Mouse (Mus musculus) forebrain, embryonic 12.5 days (tissue): ENCODE data around the gene Rps27l. TPM values are rescaled to one million over a fixed set of nuclear protein-coding genes. Genes with fewer than 3 reads are reported as not detected.

Experiments used
- ATAC-seq: fragments of 200-750 bp; cut with Nextera tagmentation; 2 replicates; pipeline ENCODE4 v1.8.0; 2017; ENCODE audit warnings: moderate TSS enrichment; ENCODE audit not compliant: low FRiP score
- H3K27ac ChIP-seq: fragments of 300-500 bp; sonication (generic); 2 replicates; pipeline ENCODE4 v1.5.1; 2016; ENCODE audit warnings: mild to moderate bottlenecking
- H3K27me3 ChIP-seq: fragments of 300-500 bp; sonication (generic); 2 replicates; pipeline ENCODE4 v1.6.1; 2016; ENCODE audit warnings: mild to moderate bottlenecking
- H3K36me3 ChIP-seq: fragments of 300-500 bp; sonication (generic); replicated peaks from 2 replicates; pipeline ENCODE4 v1.6.1; 2016; ENCODE audit warnings: mild to moderate bottlenecking
- H3K4me1 ChIP-seq: fragments of 300-500 bp; sonication (generic); 2 replicates; pipeline ENCODE4 v1.6.1; 2016
- H3K4me2 ChIP-seq: fragments of 300-500 bp; sonication (generic); 2 replicates; pipeline ENCODE4 v1.6.1; 2016; ENCODE audit warnings: mild to moderate bottlenecking, moderate library complexity
- H3K4me3 ChIP-seq: fragments of 300-500 bp; sonication (generic); replicated peaks from 2 replicates; pipeline ENCODE4 v1.5.1; 2016; ENCODE audit warnings: mild to moderate bottlenecking
- H3K9ac ChIP-seq: fragments of 300-500 bp; sonication (generic); 2 replicates; pipeline ENCODE4 v1.6.1; 2016; ENCODE audit warnings: mild to moderate bottlenecking
- H3K9me3 ChIP-seq: fragments of 300-500 bp; sonication (generic); 2 replicates; pipeline ENCODE4 v1.6.1; 2016
- WGBS: fragments of 180-500 bp; shearing (Covaris S2); methylation state at CpG from one replicate; pipeline ENCODE4 v1.1.7; 2016; 5-methylcytosine and 5-hydroxymethylcytosine counted together
- polyA plus RNA-seq: library from polyadenylated mRNA; unstranded; fragments of >200 nt; fragmentation: Nextera tagmentation; extraction: Ambion mirVana; gene quantifications from 2 replicates; pipeline ENCODE4 v1.2.1, GENCODE M21; 2016

Rps27l gene
- polyA plus RNA-seq, 1 experiment from 2014 or later = 598 TPM

GRCm38 (mm10) chr9:66971116-66971515, 25.2 kb downstream of the Rps27l start:
- WGBS = 80% methylated on average over 8 of the region's 8 CpGs
- no peak for ATAC-seq

GRCm38 (mm10) chr9:66974721-66975225, 28.9 kb downstream of the Rps27l start:
- ATAC-seq = peak; percentile 80
- Histone ChIP-seq H3K4me1 (peaks cover 7% of the 10 kb centered on the region; the same call in 1 of the 2 replicates), H3K27me3 (peaks cover 11% of the 10 kb centered on the region; the same call in 1 of the 2 replicates), H3K9me3 (no peaks in the 10 kb centered on the region), H3K27ac (peak overlapping the region; percentile 89), H3K9ac (peak overlapping the region; percentile 74), H3K4me2 (peak overlapping the region; percentile 71), H3K36me3 (peaks cover 4% of the 10 kb centered on the region), H3K4me3 (peak overlapping the region; percentile 92)
- 0% methylated on average over 37 of the region's 41 CpGs for WGBS

More at GRCm38 (mm10) chr9:66971116-66971515, 25.2 kb downstream of the Rps27l start:
- Histone ChIP-seq H3K36me3 (peaks cover 17% of the 10 kb centered on the region), H3K4me3 (no peak overlapping the region), H3K27ac (no peak overlapping the region), H3K27me3 (no peaks in the 10 kb centered on the region), H3K4me2 (no peak overlapping the region), H3K4me1 (peaks cover 7% of the 10 kb centered on the region; the same call in 1 of the 2 replicates), H3K9me3 (no peaks in the 10 kb centered on the region), H3K9ac (no peak overlapping the region)

- 0% methylated on average over 32 of the region's 32 CpGs for WGBS
- Histone ChIP-seq H3K36me3 (0 out of 2 replicates have a peak, but pooled peaks cover 3% of the 10 kb centered on the region), H3K9me3 (no peaks in the 10 kb centered on the region), H3K4me3 (peak within 1 kb of the TSS; percentile 92), H3K27me3 (peaks cover 11% of the 10 kb centered on the region; the same call in 1 of the 2 replicates), H3K4me2 (peak within 1 kb of the TSS; percentile 71), H3K9ac (peak within 1 kb of the TSS; percentile 74), H3K4me1 (peaks cover 7% of the 10 kb centered on the region; the same call in 1 of the 2 replicates), H3K27ac (peak within 1 kb of the TSS; percentile 89)
- ATAC-seq = peak; percentile 98
Observed at GRCm38 (mm10) chr9:66975239-66975645, 29.4 kb downstream of the Rps27l start, which contains the start of gene Lactb. Lactb (minus strand) TSS chr9:66975484.

- 84% methylated on average over 5 of the region's 5 CpGs for WGBS
- H3K4me3 ChIP-seq = no peak overlapping the region
- H3K9ac ChIP-seq = no peak overlapping the region
- ATAC-seq = no peak
- no peaks in the 10 kb centered on the region for H3K9me3 ChIP-seq
- H3K4me2 ChIP-seq = no peak overlapping the region
- peaks cover 11% of the 10 kb centered on the region; the same call in 1 of the 2 replicates for H3K27me3 ChIP-seq
- no peaks in the 10 kb centered on the region for H3K36me3 ChIP-seq
- peaks cover 7% of the 10 kb centered on the region; the same call in 1 of the 2 replicates for H3K4me1 ChIP-seq
- no peak overlapping the region for H3K27ac ChIP-seq
Observed at GRCm38 (mm10) chr9:66977121-66977520, 31.2 kb downstream of the Rps27l start.

- ATAC-seq = no peak
- Histone ChIP-seq H3K9ac (no peak overlapping the region), H3K4me3 (no peak overlapping the region), H3K36me3 (no peaks in the 10 kb centered on the region), H3K27me3 (peaks cover 11% of the 10 kb centered on the region; the same call in 1 of the 2 replicates), H3K27ac (no peak overlapping the region), H3K4me2 (no peak overlapping the region), H3K4me1 (peaks cover 7% of the 10 kb centered on the region; the same call in 1 of the 2 replicates), H3K9me3 (no peaks in the 10 kb centered on the region)
- 94% methylated on average over 1 of the region's 1 CpGs for WGBS
Observed at GRCm38 (mm10) chr9:66977982-66978381, 32.1 kb downstream of the Rps27l start.

GRCm38 (mm10) chr9:66978468-66978867, 32.6 kb downstream of the Rps27l start:
- 80% methylated on average over 1 of the region's 1 CpGs for WGBS
- Histone ChIP-seq H3K27me3 (peaks cover 11% of the 10 kb centered on the region; the same call in 1 of the 2 replicates), H3K4me1 (peaks cover 7% of the 10 kb centered on the region; the same call in 1 of the 2 replicates), H3K9ac (no peak overlapping the region), H3K36me3 (no peaks in the 10 kb centered on the region), H3K4me3 (no peak overlapping the region), H3K27ac (no peak overlapping the region), H3K4me2 (no peak overlapping the region), H3K9me3 (no peaks in the 10 kb centered on the region)
- no peak for ATAC-seq

- peak; percentile 36; the same call in 1 of the 2 replicates for ATAC-seq
- Histone ChIP-seq H3K36me3 (no peaks in the 10 kb centered on the region), H3K27me3 (peaks cover 11% of the 10 kb centered on the region; the same call in 1 of the 2 replicates), H3K4me1 (peaks cover 4% of the 10 kb centered on the region; the same call in 1 of the 2 replicates), H3K9me3 (no peaks in the 10 kb centered on the region), H3K27ac (no peak overlapping the region), H3K9ac (no peak overlapping the region), H3K4me3 (no peak overlapping the region), H3K4me2 (no peak overlapping the region)
- 11% methylated on average over 5 of the region's 5 CpGs for WGBS
Observed at GRCm38 (mm10) chr9:66980458-66980857, 34.6 kb downstream of the Rps27l start.

GRCm38 (mm10) chr9:66982085-66982484, 36.2 kb downstream of the Rps27l start:
- 78% methylated on average over 7 of the region's 7 CpGs for WGBS
- H3K27ac ChIP-seq = no peak overlapping the region
- H3K4me2 ChIP-seq = no peak overlapping the region
- H3K9me3 ChIP-seq = no peaks in the 10 kb centered on the region
- no peaks in the 10 kb centered on the region for H3K36me3 ChIP-seq
- no peaks in the 10 kb centered on the region for H3K4me1 ChIP-seq
- H3K4me3 ChIP-seq = no peak overlapping the region
- no peak for ATAC-seq
- H3K27me3 ChIP-seq = peaks cover 2% of the 10 kb centered on the region; the same call in 1 of the 2 replicates
- no peak overlapping the region for H3K9ac ChIP-seq

- WGBS = 88% methylated on average over 7 of the region's 7 CpGs
Observed at GRCm38 (mm10) chr9:66985377-66985776, 39.5 kb downstream of the Rps27l start.

GRCm38 (mm10) chr9:66988198-66988887, 42.5 kb downstream of the Rps27l start:
- no peak overlapping the region for H3K27ac ChIP-seq
- WGBS = 63% methylated on average over 11 of the region's 11 CpGs
- no peak overlapping the region for H3K4me2 ChIP-seq
- H3K4me1 ChIP-seq = peaks cover 3% of the 10 kb centered on the region; the same call in 1 of the 2 replicates
- H3K36me3 ChIP-seq = no peaks in the 10 kb centered on the region
- no peak for ATAC-seq
- H3K9ac ChIP-seq = no peak overlapping the region
- no peak overlapping the region for H3K4me3 ChIP-seq
- no peaks in the 10 kb centered on the region for H3K9me3 ChIP-seq
- no peaks in the 10 kb centered on the region for H3K27me3 ChIP-seq

More at GRCm38 (mm10) chr9:66985377-66985776, 39.5 kb downstream of the Rps27l start:
- Histone ChIP-seq H3K9ac (no peak overlapping the region), H3K27ac (no peak overlapping the region), H3K4me3 (no peak overlapping the region), H3K4me1 (peaks cover 3% of the 10 kb centered on the region; the same call in 1 of the 2 replicates), H3K4me2 (no peak overlapping the region), H3K27me3 (no peaks in the 10 kb centered on the region), H3K36me3 (no peaks in the 10 kb centered on the region), H3K9me3 (no peaks in the 10 kb centered on the region)
- no peak for ATAC-seq

GRCm38 (mm10) chr9:66988888-66989414, 43.1 kb downstream of the Rps27l start:
- Histone ChIP-seq H3K9me3 (no peaks in the 10 kb centered on the region), H3K4me2 (no peak overlapping the region), H3K27ac (no peak overlapping the region), H3K4me3 (no peak overlapping the region), H3K36me3 (no peaks in the 10 kb centered on the region), H3K27me3 (no peaks in the 10 kb centered on the region), H3K4me1 (peaks cover 3% of the 10 kb centered on the region; the same call in 1 of the 2 replicates), H3K9ac (no peak overlapping the region)
- WGBS = 77% methylated on average over 6 of the region's 6 CpGs
- no peak for ATAC-seq

- peaks cover 3% of the 10 kb centered on the region; the same call in 1 of the 2 replicates for H3K4me1 ChIP-seq
- ATAC-seq = no peak
- H3K4me2 ChIP-seq = no peak overlapping the region
- H3K27ac ChIP-seq = no peak overlapping the region
- H3K4me3 ChIP-seq = no peak overlapping the region
- no peaks in the 10 kb centered on the region for H3K27me3 ChIP-seq
- H3K9ac ChIP-seq = no peak overlapping the region
- H3K36me3 ChIP-seq = no peaks in the 10 kb centered on the region
- 89% methylated on average over 6 of the region's 6 CpGs for WGBS
- no peaks in the 10 kb centered on the region for H3K9me3 ChIP-seq
Observed at GRCm38 (mm10) chr9:66989581-66989980, 43.7 kb downstream of the Rps27l start.
